Mouse (Mus musculus) lung, adult 2 months (tissue): ENCODE measurements around the gene Ubash3b. TPM values are rescaled to one million over a fixed set of nuclear protein-coding genes. Genes with fewer than 3 reads are reported as not detected.

Experiments
- DNase-seq: peaks from one replicate; pipeline ENCODE4 v3.0.0; 2022
- H3K4me1 ChIP-seq: fragments of 200-500 bp; 2 replicates; pipeline ENCODE4 v1.6.1; 2011; ENCODE audit warnings: low read length; ENCODE audit not compliant: control insufficient read depth, insufficient read depth
- H3K4me3 ChIP-seq: fragments of 200-500 bp; replicated peaks from 2 replicates; pipeline ENCODE3; 2011; ENCODE audit warnings: low read depth, mild to moderate bottlenecking, control low read depth, low read length; ENCODE audit errors: extremely low read depth
- CTCF ChIP-seq: fragments of 200-500 bp; IDR thresholded peaks from 2 replicates; pipeline ENCODE4 v1.5.1; 2011; ENCODE audit warnings: mild to moderate bottlenecking, low read length, control low read depth; ENCODE audit not compliant: insufficient read depth
- POLR2A ChIP-seq: fragments of 200-500 bp; IDR thresholded peaks from 2 replicates; pipeline ENCODE4 v1.6.1; 2011; ENCODE audit warnings: low read depth, mild to moderate bottlenecking, control low read depth, low read length, borderline replicate concordance; ENCODE audit errors: extremely low read depth
- WGBS: fragments of 180-500 bp; shearing (Covaris S2); methylation state at CpG from one replicate; pipeline ENCODE4 v1.1.7; 2018; 5-methylcytosine and 5-hydroxymethylcytosine counted together
- polyA plus RNA-seq: library from polyadenylated mRNA; depleted of rRNA; stranded (reverse); fragments of >200 nt; gene quantifications from 2 replicates; pipeline ENCODE4 v1.2.3, GENCODE M21; 2012

The Ubash3b gene
- polyA plus RNA-seq, 1 experiment, result 5.4 TPM

GRCm38 (mm10) chr9:41138987-41139808, 22.3 kb downstream of the Ubash3b start:
- DNase-seq, result no peak
- Histone ChIP-seq H3K4me3 (no peak overlapping the region), H3K4me1 (peaks cover 12% of the 10 kb centered on the region; the same call in 1 of the 2 replicates)
- 58% methylated on average over 6 of the region's 6 CpGs for WGBS
- TF ChIP-seq CTCF (no peak), POLR2A (no peak)

GRCm38 (mm10) chr9:41136691-41137467, 24.6 kb downstream of the Ubash3b start:
- no peak overlapping the region for H3K4me3 ChIP-seq
- DNase-seq, result no peak
- TF ChIP-seq POLR2A (no peak), CTCF (no peak)
- WGBS, result 30% methylated on average over 7 of the region's 7 CpGs
- peaks cover 12% of the 10 kb centered on the region; the same call in 1 of the 2 replicates for H3K4me1 ChIP-seq

GRCm38 (mm10) chr9:41136273-41136672, 25.2 kb downstream of the Ubash3b start:
- no peak for DNase-seq
- WGBS, result 88% methylated on average over 2 of the region's 2 CpGs
- TF ChIP-seq CTCF (no peak), POLR2A (no peak)
- Histone ChIP-seq H3K4me3 (no peak overlapping the region), H3K4me1 (peaks cover 12% of the 10 kb centered on the region; the same call in 1 of the 2 replicates)

GRCm38 (mm10) chr9:41134907-41135306, 26.6 kb downstream of the Ubash3b start:
- Histone ChIP-seq H3K4me1 (peaks cover 12% of the 10 kb centered on the region; the same call in 1 of the 2 replicates), H3K4me3 (no peak overlapping the region)
- DNase-seq, result no peak
- 69% methylated on average over 4 of the region's 4 CpGs for WGBS
- TF ChIP-seq POLR2A, result no peak
- TF ChIP-seq CTCF, result no peak

- 79% methylated on average over 8 of the region's 8 CpGs for WGBS
- H3K4me3 ChIP-seq, result no peak overlapping the region
- no peak for DNase-seq
- H3K4me1 ChIP-seq, result peaks cover 3% of the 10 kb centered on the region; the same call in 1 of the 2 replicates
- TF ChIP-seq CTCF (no peak), POLR2A (no peak)
Measured at GRCm38 (mm10) chr9:41130563-41130962, 30.9 kb downstream of the Ubash3b start.

- TF ChIP-seq CTCF (no peak), POLR2A (no peak)
- no peaks in the 10 kb centered on the region; the same call in 1 of the 2 replicates for H3K4me1 ChIP-seq
- 87% methylated on average over 10 of the region's 10 CpGs for WGBS
- DNase-seq, result no peak
- H3K4me3 ChIP-seq, result no peak overlapping the region
Measured at GRCm38 (mm10) chr9:41129802-41130480, 31.6 kb downstream of the Ubash3b start.

- WGBS, result 87% methylated on average over 3 of the region's 3 CpGs
- no peak for DNase-seq
Measured at GRCm38 (mm10) chr9:41129273-41129672, 32.2 kb downstream of the Ubash3b start.

GRCm38 (mm10) chr9:41126723-41127122, 34.8 kb downstream of the Ubash3b start:
- 70% methylated on average over 3 of the region's 3 CpGs for WGBS

More at GRCm38 (mm10) chr9:41129273-41129672, 32.2 kb downstream of the Ubash3b start:
- Histone ChIP-seq H3K4me3 (no peak overlapping the region), H3K4me1 (no peaks in the 10 kb centered on the region; the same call in 1 of the 2 replicates)
- TF ChIP-seq POLR2A (no peak), CTCF (no peak)

GRCm38 (mm10) chr9:41124305-41124704, 37.2 kb downstream of the Ubash3b start:
- no peak for TF ChIP-seq CTCF
- no peak for TF ChIP-seq POLR2A
- WGBS, result 97% methylated on average over 6 of the region's 6 CpGs
- Histone ChIP-seq H3K4me1 (peaks cover 4% of the 10 kb centered on the region; the same call in 1 of the 2 replicates), H3K4me3 (no peak overlapping the region)
- DNase-seq, result no peak

More at GRCm38 (mm10) chr9:41126723-41127122, 34.8 kb downstream of the Ubash3b start:
- no peak overlapping the region for H3K4me3 ChIP-seq
- no peak for DNase-seq
- no peak for TF ChIP-seq CTCF
- no peak for TF ChIP-seq POLR2A
- peaks cover 4% of the 10 kb centered on the region; the same call in 1 of the 2 replicates for H3K4me1 ChIP-seq
